Mouse (Mus musculus): ENCODE results near the gene Hoxa9.

Hoxa9 gene

GRCm38 (mm10) chr6:52246403-52246803 is 15.5 kb upstream of the Hoxa9 start:
- intact Hi-C loops (cut with DNase I): no loop called here

GRCm38 (mm10) chr6:52245757-52246142 is 14.9 kb upstream of the Hoxa9 start, which contains the start of gene Hoxa11:
Gene Hoxa11 (minus strand): TSS chr6:52245810.
- intact Hi-C loops (cut with DNase I): no loop called here

- intact Hi-C loops (cut with DNase I): no loop called here
These were observed 14.3 kb upstream of the Hoxa9 start for GRCm38 (mm10) chr6:52245040-52245756.

GRCm38 (mm10) chr6:52244471-52245039 is 13.7 kb upstream of the Hoxa9 start:
- intact Hi-C loops (cut with DNase I): no loop called here

GRCm38 (mm10) chr6:52243681-52244121 is 12.8 kb upstream of the Hoxa9 start:
- intact Hi-C loops (cut with DNase I): no loop called here

- intact Hi-C loops (cut with DNase I): no loop called here
These were observed 12.0 kb upstream of the Hoxa9 start for GRCm38 (mm10) chr6:52242801-52243332.

GRCm38 (mm10) chr6:52241001-52241621 is 10.2 kb upstream of the Hoxa9 start:
- intact Hi-C loops (cut with DNase I): no loop called here

GRCm38 (mm10) chr6:52240389-52241000 is 9.6 kb upstream of the Hoxa9 start, which contains the start of gene Hoxa10:
Gene Hoxa10 (minus strand): TSS chr6:52240854.
- intact Hi-C loops (cut with DNase I): no loop called here

GRCm38 (mm10) chr6:52239625-52240388 is 8.9 kb upstream of the Hoxa9 start:
- intact Hi-C loops (cut with DNase I): no loop called here

GRCm38 (mm10) chr6:52238976-52239375 is 8.1 kb upstream of the Hoxa9 start:
- intact Hi-C loops (cut with DNase I): no loop called here

GRCm38 (mm10) chr6:52238155-52238545 is 7.3 kb upstream of the Hoxa9 start:
- intact Hi-C loops (cut with DNase I): no loop called here

- intact Hi-C loops (cut with DNase I): no loop called here
These were observed 6.7 kb upstream of the Hoxa9 start for GRCm38 (mm10) chr6:52237346-52238154.

GRCm38 (mm10) chr6:52236806-52237205 is 5.9 kb upstream of the Hoxa9 start:
- intact Hi-C loops (cut with DNase I): no loop called here

- intact Hi-C loops (cut with DNase I): no loop called here
These were observed 5.0 kb upstream of the Hoxa9 start for GRCm38 (mm10) chr6:52235866-52236265.

GRCm38 (mm10) chr6:52235267-52235666 is 4.4 kb upstream of the Hoxa9 start:
- intact Hi-C loops (cut with DNase I): no loop called here

- intact Hi-C loops (cut with DNase I): no loop called here
These were observed 3.7 kb upstream of the Hoxa9 start for GRCm38 (mm10) chr6:52234428-52235140.

- intact Hi-C loops (cut with DNase I): no loop called here
These were observed 2.9 kb upstream of the Hoxa9 start for GRCm38 (mm10) chr6:52233546-52234427.

- intact Hi-C loops (cut with DNase I): no loop called here
These were observed 2.2 kb upstream of the Hoxa9 start for GRCm38 (mm10) chr6:52232984-52233545.
